Mouse (Mus musculus): ENCODE measurements around the gene Cmip. TPM values are rescaled to one million over a fixed set of nuclear protein-coding genes. Genes with fewer than 3 reads are reported as not detected.

Gene Cmip
- total RNA-seq, 2 experiments from 2014 or later: 358 to 375 TPM

DNA sequence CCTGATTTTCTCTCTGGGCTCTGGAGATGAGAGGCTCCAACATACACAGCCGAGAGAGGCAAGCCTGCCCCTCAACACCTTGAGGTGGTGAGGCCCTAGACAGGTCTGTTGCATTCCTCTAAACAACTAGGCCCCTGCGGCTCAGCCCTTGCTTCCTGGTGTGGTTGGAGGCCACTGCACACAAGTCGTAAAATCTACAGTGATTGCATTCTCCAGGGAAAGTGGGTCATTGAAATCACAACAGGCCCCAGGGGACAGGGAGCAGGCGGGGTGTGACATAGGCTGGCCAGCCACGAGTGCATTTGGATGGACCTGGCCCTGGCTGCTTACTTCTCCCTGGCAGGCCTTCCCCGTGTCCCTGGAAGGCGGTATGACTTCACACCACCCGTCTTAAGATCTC is 131.5 kb downstream of the Cmip start:
- no peak for DNase-seq (ENCODE audit: low spot score in 2 of 2)
- intact Hi-C loops (cut with DNase I): loop anchor here (5.0 kb wide), 1 partner anchor 79 kb away; no protein-coding TSS in a partner anchor

GRCm38 (mm10) chr8:117393853-117394252 is 137.0 kb downstream of the Cmip start:
- intact Hi-C loops (cut with DNase I): no loop called here
- DNase-seq (ENCODE audit: low spot score in 2 of 2): no peak

DNA sequence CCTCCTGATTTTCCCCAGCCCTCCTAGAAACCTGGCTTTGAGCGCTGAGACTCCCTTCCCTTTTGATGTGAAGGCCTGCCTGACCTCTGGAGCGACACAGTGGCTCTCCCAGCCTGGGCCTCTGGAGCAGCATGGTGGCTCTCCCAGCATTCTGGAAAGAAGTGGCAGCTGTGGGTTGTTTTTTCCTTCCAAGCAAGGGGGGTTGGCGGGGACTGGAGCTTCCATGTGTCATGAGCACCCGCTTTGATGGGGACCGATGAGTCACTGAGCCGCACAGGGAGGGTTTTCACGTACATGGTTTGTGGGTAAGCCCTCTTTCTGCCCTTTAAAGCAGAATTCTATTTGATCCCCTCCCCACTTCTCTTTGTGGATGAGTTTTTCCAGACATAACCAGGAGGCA is 138.2 kb downstream of the Cmip start:
- DNase-seq (ENCODE audit: low spot score in 2 of 2): peak; percentile 73 to 81
- intact Hi-C loops (cut with DNase I): no loop called here

- intact Hi-C loops (cut with DNase I): no loop called here
- DNase-seq (ENCODE audit: low spot score in 2 of 2): no peak
Measured at GRCm38 (mm10) chr8:117396884-117397283, 140.0 kb downstream of the Cmip start.

GRCm38 (mm10) chr8:117397751-117398150 is 140.9 kb downstream of the Cmip start:
- intact Hi-C loops (cut with DNase I): no loop called here

DNA sequence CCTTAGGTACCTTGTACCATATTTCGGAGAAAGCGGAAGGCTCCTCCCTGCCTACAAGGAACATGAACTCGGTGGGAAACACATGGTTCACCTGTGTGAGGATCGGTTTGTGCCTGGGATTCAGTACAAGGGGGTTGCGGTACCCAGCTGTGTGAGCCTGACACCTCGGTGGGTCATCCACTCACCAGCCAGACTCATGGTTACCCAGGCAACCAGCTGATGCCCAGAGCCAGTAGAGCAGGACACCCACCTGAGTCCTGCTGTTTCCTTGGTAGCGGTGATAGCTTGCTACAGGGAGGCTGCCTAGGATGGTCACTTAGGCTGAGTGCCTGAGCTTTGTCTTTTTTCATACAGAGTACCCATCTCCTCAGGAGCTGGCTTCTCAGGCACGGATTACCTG is 142.4 kb downstream of the Cmip start:
- DNase-seq (ENCODE audit: low spot score in 2 of 2): no peak
- intact Hi-C loops (cut with DNase I): no loop called here

More at GRCm38 (mm10) chr8:117397751-117398150, 140.9 kb downstream of the Cmip start:
- peak in 1 of 2 experiments; percentile 42 for DNase-seq (ENCODE audit: low spot score in 2 of 2)

- DNase-seq (ENCODE audit: low spot score in 2 of 2): no peak
- intact Hi-C loops (cut with DNase I): no loop called here
Measured at GRCm38 (mm10) chr8:117400820-117401219, 144.0 kb downstream of the Cmip start.

- intact Hi-C loops (cut with DNase I): no loop called here
- DNase-seq (ENCODE audit: low spot score in 2 of 2): no peak
Measured at GRCm38 (mm10) chr8:117401880-117402279, 145.0 kb downstream of the Cmip start.

DNA sequence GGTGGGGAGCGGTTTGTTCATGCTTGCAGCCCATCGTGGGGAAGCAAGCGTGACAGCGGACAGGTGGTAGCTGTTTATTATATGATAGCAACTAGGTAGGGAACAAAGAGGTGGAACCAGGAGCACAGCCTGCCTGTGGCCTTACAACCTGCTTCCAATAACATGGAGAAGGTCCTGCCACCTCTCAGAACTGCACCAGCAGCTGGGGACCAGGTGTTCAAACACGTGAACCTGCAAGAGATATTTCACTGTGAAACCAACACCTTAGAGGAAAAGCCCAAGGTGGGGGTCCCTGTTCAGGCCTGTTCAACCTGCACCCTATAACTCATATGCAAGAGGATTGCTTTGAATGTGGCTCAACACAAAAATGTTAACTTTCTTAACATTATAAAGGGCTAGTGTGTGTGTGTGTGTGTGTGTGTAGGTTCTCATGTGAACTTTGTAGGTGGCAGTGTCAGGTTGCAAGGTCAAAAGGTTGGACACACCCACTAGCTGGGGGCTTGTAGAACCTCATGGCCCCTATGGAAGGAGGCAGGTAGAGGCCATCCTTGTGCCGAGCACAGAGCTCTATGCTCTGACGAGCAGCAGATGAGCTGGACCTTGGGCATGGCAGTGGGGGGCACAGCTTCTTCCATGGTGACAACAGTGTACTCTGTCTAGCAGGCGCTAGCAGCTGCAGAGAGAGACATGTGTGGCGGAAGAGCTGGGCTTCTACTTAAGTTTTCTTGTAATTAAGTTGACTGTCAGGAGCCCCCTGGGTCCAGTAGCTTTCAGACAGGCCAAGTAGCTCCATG is 146.2 kb downstream of the Cmip start:
- no peak for DNase-seq (ENCODE audit: low spot score in 2 of 2)
- intact Hi-C loops (cut with DNase I): no loop called here

- intact Hi-C loops (cut with DNase I): no loop called here
- DNase-seq (ENCODE audit: low spot score in 2 of 2): peak; percentile 58 to 74
Measured at GRCm38 (mm10) chr8:117403705-117404476, 147.0 kb downstream of the Cmip start.

GRCm38 (mm10) chr8:117406081-117406480 is 149.2 kb downstream of the Cmip start:
- intact Hi-C loops (cut with DNase I): no loop called here
- no peak for DNase-seq (ENCODE audit: low spot score in 2 of 2)

GRCm38 (mm10) chr8:117408634-117409033 is 151.8 kb downstream of the Cmip start:
- intact Hi-C loops (cut with DNase I): no loop called here
- DNase-seq (ENCODE audit: low spot score in 2 of 2): no peak

DNA sequence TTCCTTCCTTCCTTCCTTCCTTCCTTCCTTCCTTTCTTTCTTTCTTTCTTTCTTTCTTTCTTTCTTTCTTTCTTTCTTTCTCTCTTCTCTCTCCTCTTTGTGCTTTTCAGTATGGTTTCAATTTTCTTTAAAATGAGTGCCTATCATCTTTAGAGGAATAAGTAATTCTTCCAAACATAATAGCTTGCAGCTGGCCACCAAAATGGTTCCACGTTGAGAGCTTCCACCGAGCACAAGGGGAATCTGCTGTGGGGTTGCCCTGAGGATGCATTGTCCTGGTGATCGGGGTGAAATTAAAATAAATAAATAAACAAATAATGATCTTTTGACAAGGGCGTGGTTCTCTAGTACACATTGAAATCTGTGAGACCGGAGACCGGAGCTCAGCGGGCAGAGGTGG is 152.2 kb downstream of the Cmip start:
- intact Hi-C loops (cut with DNase I): no loop called here

GRCm38 (mm10) chr8:117410391-117410790 is 153.5 kb downstream of the Cmip start:
- DNase-seq (ENCODE audit: low spot score in 2 of 2): no peak
- intact Hi-C loops (cut with DNase I): no loop called here

More for the DNA sequence above, 152.2 kb downstream of the Cmip start:
- no peak for DNase-seq (ENCODE audit: low spot score in 2 of 2)

DNA sequence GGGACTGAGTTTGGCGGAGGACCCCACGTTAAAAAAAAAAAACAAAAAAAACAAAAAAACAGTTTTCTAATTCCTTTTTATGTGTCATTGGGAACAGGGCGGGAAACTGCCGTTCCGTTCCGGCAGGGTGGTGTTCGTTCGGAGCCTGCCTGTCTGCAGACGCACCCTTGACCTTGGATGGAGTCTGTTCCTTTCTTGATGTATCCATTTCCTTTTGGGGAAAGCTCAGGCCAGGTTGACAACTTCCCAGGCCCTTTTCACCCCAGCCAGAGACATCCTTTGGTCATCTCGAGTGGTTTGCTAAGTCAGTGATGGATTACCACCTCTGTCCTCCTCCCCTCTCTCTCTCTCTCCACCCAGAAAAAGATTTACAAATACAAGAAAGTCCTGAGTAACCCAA is 154.0 kb downstream of the Cmip start:
- intact Hi-C loops (cut with DNase I): no loop called here

GRCm38 (mm10) chr8:117412232-117412631 is 155.4 kb downstream of the Cmip start:
- intact Hi-C loops (cut with DNase I): no loop called here
- no peak for DNase-seq (ENCODE audit: low spot score in 2 of 2)

More for the DNA sequence above, 154.0 kb downstream of the Cmip start:
- no peak for DNase-seq (ENCODE audit: low spot score in 2 of 2)

- intact Hi-C loops (cut with DNase I): no loop called here
Measured at GRCm38 (mm10) chr8:117417830-117418229, 161.0 kb downstream of the Cmip start.

GRCm38 (mm10) chr8:117420841-117421534 is 164.1 kb downstream of the Cmip start:
- DNase-seq (ENCODE audit: low spot score in 2 of 2): no peak
- intact Hi-C loops (cut with DNase I): no loop called here

More at GRCm38 (mm10) chr8:117417830-117418229, 161.0 kb downstream of the Cmip start:
- no peak for DNase-seq (ENCODE audit: low spot score in 2 of 2)

DNA sequence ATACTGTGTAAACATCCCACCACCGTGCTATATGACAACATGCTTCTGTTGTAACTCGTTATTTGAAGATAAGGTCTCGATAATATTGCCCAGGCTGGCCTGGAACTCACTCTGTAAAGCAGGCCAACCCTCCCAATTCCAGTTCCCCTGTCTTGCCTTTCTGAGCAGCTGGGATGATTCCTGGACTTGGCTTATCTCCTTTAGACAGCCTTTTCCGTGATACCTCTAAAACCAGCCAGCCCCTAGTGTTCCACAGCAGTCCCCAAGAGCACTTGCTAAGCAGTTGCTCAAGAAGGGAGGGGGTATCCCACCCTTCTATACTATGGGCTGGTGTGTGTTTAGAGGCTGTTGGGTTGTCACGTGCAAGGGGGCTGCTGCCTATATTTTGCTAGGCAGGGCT is 165.0 kb downstream of the Cmip start:
- intact Hi-C loops (cut with DNase I): no loop called here
- DNase-seq (ENCODE audit: low spot score in 2 of 2): no peak

- peak; percentile 57 to 60 for DNase-seq (ENCODE audit: low spot score in 2 of 2)
- intact Hi-C loops (cut with DNase I): no loop called here
Measured at GRCm38 (mm10) chr8:117422343-117422742, 165.5 kb downstream of the Cmip start.

Data from left cerebral cortex, postnatal 14 days (tissue).